Mouse (Mus musculus): ENCODE measurements at regions not wholly inside any gene's neighbourhood (a gene's known extent, or its start where the extent isn't known, plus 50 kb on each side); places are given as distances from the start of the nearest gene placed in this dataset.
"Not testable (repeated sequence)": the region's sequence is repeated elsewhere in the genome, so short reads cannot be mapped to it uniquely, and the experiment has no call there.

DNA sequence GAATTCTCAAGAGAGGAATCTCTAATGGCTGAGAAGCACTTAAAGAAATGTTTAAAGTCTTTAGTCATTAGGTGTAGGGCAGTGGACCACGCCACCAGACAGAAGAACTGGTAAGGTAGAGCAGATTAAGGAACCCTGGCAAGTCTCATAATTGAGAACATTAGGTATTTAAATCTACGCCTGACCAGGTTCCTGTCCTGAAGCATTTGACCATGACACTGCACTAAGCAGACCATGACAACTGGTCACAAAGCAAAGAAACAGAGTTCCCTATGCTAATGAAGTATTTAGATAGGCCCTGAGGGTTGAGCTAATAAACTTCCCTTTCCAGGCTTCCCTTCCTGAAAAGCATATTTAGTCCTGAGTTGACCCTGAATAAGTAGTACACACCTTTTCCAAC lies 562.3 kb downstream of the Cdh11 start:
- no peak for ATAC-seq (replicated peaks; ENCODE audit: poor library complexity, severe bottlenecking)

DNA sequence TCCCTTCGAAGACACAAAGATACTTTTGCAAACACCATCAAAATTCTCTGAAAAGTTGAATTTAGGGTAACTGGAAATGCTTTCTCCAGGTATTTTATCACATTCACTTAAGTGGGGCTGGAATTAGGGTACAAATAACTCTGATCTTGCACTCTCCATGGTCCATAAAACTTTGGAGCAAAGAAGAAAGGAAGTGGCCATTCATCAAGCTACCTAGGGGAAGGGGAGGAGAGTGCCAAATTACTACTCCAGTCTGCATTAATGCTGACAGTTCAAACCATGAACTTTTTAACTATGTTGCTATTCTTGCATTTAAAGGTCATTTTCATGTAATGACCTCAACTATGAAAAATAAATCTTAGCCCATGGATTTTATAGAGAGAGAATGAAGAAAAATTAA lies 579.8 kb downstream of the Cdh11 start:
- no peak for ATAC-seq (replicated peaks; ENCODE audit: poor library complexity, severe bottlenecking)

DNA sequence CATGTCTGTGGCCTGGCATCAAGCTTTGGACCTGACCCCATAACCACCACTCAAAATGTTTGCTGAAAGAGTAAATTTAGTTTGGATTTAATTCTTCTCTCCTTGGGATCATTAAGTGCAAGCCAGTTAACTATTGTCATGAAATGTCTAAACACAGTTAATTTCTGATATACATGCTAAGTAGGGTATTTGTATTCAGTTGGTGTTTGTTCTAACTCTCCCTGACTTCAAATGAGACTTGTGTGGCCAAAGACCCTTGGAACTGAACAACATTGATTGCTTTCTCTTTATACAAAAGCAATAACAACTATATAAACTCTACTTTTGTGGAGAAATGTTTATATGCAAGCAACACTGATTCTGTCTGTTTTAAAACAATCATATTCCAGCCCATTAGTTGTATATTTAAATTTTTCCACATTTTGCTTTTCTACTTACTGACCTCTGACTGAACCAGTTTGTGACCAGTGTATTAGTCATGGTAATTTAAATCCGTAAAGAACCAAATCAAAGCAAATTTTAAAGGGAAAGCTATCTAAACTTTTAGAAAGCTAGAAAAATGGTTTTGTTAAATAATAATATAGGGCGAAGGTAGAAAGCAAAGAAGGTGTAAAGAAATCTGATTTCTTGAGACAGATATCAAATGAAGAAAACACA lies 625.8 kb downstream of the Cdh11 start:
- no peak for ATAC-seq (replicated peaks; ENCODE audit: poor library complexity, severe bottlenecking)

- ATAC-seq (replicated peaks; ENCODE audit: poor library complexity, severe bottlenecking) = no peak
Observed at GRCm38 (mm10) chr8:102118657-102119056, 666.8 kb downstream of the Cdh11 start.

GRCm38 (mm10) chr8:102116846-102117403 lies 668.5 kb downstream of the Cdh11 start:
- ATAC-seq (replicated peaks; ENCODE audit: poor library complexity, severe bottlenecking) = no peak

- no peak for ATAC-seq (replicated peaks; ENCODE audit: poor library complexity, severe bottlenecking)
Observed at GRCm38 (mm10) chr8:102103773-102104172, 681.7 kb downstream of the Cdh11 start.

DNA sequence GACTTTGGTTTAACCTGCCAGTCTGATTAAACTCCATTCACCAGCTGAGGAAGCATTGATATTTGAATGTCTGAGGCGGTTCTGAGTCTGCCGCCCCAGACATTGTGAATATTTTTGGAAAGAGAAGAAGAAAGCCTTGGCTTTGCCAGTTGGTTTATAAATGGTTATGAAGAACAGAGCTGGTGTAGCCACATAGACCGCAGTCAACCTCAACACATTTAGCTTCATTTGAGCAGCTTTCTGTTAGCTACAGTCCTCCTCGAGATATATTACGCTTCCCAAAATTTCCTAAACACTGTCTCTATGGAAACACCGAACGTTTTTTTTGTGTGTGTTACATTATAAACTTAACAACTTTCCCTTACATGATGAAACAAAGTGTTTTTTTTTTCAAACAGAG lies 688.7 kb downstream of the Cdh11 start:
- ATAC-seq (replicated peaks; ENCODE audit: poor library complexity, severe bottlenecking) = no peak

DNA sequence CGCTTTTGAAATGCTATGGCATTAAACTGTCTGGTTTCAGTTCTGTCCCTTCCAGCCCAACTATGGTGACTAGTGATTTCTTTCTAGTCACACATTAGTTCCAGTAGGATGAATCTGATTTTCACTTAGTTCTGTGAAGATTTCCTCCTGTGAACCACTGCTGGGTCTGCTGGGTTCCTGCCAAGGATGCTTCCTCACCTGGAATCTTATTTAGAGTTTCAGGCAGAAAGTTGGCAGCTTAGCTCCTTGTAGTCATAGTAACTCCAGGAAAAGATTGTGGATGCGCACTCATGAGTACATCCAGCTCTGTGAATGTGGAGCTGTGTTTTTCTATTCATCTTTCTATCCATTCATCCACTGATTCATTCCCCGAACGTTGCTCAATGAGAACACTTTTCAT lies 699.5 kb downstream of the Cdh11 start:
- no peak for ATAC-seq (replicated peaks; ENCODE audit: poor library complexity, severe bottlenecking)

DNA sequence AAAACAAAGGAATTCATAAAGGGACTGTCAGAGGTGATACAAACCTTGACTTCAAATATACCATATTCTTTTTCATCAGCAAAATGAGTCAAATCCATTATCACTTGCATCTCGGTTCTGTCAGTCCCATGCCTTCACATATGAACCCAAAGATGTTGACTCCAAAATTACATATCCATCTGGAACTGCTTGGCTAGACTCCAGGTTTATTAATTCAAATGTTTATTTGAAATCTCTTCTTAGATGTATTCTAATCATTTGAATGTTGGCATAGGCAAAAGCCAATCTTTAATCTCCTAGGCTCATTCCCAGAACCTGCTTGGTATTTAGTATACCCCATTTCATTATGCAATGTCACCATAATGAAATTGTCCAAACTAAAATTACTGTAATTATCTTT lies 709.8 kb downstream of the Cdh11 start:
- ATAC-seq (replicated peaks; ENCODE audit: poor library complexity, severe bottlenecking) = no peak

- no peak for ATAC-seq (replicated peaks; ENCODE audit: poor library complexity, severe bottlenecking)
Observed at GRCm38 (mm10) chr8:102064137-102064536, 721.3 kb downstream of the Cdh11 start.

- ATAC-seq (replicated peaks; ENCODE audit: poor library complexity, severe bottlenecking) = no peak
Observed at GRCm38 (mm10) chr8:102053429-102053828, 732.0 kb downstream of the Cdh11 start.

DNA sequence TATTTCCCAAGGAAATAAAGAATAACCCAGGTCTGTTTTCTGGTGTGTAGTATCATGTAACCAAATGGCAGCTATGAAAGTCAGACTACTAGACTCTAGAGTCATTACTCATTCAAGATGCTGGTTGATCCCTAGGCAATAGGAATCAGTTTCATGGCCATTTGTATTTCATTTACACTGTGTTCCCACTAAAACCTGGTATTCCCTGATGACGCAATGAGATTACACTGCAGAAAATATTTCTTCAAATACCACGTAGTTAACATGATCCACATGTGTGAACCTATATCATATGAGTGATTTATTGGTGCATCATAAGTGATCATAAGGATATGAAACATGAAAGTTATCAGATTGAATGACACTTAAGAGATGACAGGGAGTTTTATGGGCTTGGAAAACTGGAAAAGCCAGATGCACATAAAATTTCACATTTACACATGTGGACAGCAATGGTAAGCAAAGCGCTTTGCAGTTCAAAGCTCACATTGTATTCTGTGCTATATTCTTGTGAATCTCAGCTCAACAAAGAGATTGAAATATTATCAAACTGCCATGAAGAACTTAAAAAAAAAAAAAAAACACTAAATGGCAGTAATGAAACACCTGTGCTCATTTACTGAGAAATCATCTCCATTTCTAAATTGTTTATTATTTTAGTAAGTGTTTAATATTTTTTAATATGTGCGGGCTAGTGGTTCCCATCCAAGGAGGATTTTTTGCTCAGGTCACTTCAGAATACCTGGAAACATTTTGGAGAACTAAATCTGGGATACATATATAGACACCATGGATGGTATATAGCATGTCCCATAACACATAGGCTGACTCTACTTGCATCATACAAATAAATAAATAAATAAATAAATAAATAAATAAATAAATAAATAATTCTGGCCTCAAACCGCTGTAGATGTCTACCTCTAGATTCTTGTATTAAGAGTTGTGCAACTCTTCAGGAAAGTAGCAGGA lies 758.2 kb downstream of the Cdh11 start:
- ATAC-seq (replicated peaks; ENCODE audit: poor library complexity, severe bottlenecking) = no peak

GRCm38 (mm10) chr8:102024472-102024871 lies 761.0 kb downstream of the Cdh11 start:
- ATAC-seq (replicated peaks; ENCODE audit: poor library complexity, severe bottlenecking) = peak; percentile 55; the same call in 1 of the 2 replicates

GRCm38 (mm10) chr8:102017776-102018175 lies 767.7 kb downstream of the Cdh11 start:
- no peak for ATAC-seq (replicated peaks; ENCODE audit: poor library complexity, severe bottlenecking)

DNA sequence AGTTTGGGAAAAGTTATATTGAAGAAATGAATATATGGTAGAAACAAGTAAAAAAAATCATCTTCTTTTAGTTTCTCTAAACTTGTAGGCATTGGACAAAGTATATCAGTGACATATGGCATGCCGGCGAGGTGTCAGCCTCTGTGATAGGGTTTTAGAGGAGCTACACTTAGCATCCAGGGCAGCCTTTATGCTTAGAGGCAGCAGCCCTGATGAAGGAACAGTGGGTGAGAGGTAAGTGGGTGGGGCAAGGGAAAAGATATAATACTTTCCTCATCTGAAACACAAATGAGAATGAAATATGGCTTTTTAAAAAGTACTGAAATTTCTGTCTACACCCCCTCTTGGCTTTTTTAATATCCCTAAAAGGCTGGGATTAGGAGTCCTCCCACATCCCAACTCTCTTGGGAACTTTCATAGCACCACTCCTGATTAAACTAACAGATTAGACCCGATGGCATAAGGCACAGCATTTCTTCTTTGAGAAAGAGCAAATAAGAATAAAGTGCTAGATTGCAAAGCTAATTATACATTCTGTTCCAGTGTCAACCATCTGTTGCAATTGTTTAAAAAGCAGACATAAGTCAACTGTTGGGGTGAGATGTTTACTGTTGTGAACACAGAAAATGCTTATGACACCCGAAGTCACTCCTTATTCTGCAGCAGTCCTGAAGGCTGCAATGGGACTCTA lies 785.0 kb downstream of the Cdh11 start:
- ATAC-seq (replicated peaks; ENCODE audit: poor library complexity, severe bottlenecking) = no peak

DNA sequence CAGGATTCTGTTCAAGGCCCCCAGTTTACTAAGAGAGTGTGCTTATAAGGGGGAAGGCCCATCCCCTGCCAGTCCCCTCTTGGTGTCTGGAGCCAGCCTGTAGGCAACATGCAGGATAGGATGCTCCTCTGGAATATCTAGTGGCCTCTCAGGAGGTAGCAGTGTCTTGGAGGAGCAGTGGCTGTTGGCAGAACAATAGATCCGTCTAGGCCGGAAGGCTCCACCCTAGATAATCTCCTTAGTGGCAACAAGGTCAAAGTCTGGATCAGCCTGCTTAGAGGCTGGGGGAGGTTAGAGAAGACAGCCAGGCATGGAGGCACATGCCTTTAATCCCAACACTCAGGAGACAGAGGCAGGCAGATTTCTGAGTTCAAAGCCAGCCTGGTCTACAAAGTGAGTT lies 788.7 kb downstream of the Cdh11 start:
- ATAC-seq (replicated peaks; ENCODE audit: poor library complexity, severe bottlenecking) = not testable (repeated sequence)

GRCm38 (mm10) chr8:101956832-101957231 lies 828.6 kb downstream of the Cdh11 start:
- no peak for ATAC-seq (replicated peaks; ENCODE audit: poor library complexity, severe bottlenecking)

GRCm38 (mm10) chr8:101950599-101950998 lies 834.8 kb downstream of the Cdh11 start:
- no peak for ATAC-seq (replicated peaks; ENCODE audit: poor library complexity, severe bottlenecking)

GRCm38 (mm10) chr8:101937859-101938258 lies 847.6 kb downstream of the Cdh11 start:
- ATAC-seq (replicated peaks; ENCODE audit: poor library complexity, severe bottlenecking) = no peak

- no peak for ATAC-seq (replicated peaks; ENCODE audit: poor library complexity, severe bottlenecking)
Observed at GRCm38 (mm10) chr8:101913665-101914064, 871.8 kb downstream of the Cdh11 start.
